Mouse (Mus musculus) heart, embryonic 13.5 days (tissue): ENCODE data around the gene Cdk2ap1. TPM values are rescaled to one million over a fixed set of nuclear protein-coding genes. Genes with fewer than 3 reads are reported as not detected.
"Not testable (repeated sequence)": the region's sequence is repeated elsewhere in the genome, so short reads cannot be mapped to it uniquely, and the experiment has no call there.

Experiments used
- ATAC-seq: fragments of 200-750 bp; cut with Nextera tagmentation; 2 replicates; pipeline ENCODE4 v1.8.0; 2017; ENCODE audit warnings: moderate TSS enrichment; ENCODE audit not compliant: insufficient number of reproducible peaks, low FRiP score, low TSS enrichment; ENCODE audit errors: extremely low read depth
- H3K27ac ChIP-seq: fragments of 300-500 bp; sonication (generic); replicated peaks from 2 replicates; pipeline ENCODE4 v1.5.1; 2015; ENCODE audit warnings: moderate library complexity, mild to moderate bottlenecking, inconsistent platforms
- H3K27me3 ChIP-seq: fragments of 300-500 bp; sonication (generic); replicated peaks from 2 replicates; pipeline ENCODE4 v1.6.1; 2015; ENCODE audit warnings: mild to moderate bottlenecking, inconsistent platforms
- H3K36me3 ChIP-seq: fragments of 300-500 bp; sonication (generic); 2 replicates; pipeline ENCODE4 v1.6.1; 2015; ENCODE audit warnings: mild to moderate bottlenecking, inconsistent platforms
- H3K4me1 ChIP-seq: fragments of 300-500 bp; sonication (generic); 2 replicates; pipeline ENCODE4 v1.6.1; 2015; ENCODE audit warnings: inconsistent platforms
- H3K4me2 ChIP-seq: fragments of 300-500 bp; sonication (generic); 2 replicates; pipeline ENCODE4 v1.6.1; 2015; ENCODE audit warnings: inconsistent platforms, mild to moderate bottlenecking, moderate library complexity
- H3K4me3 ChIP-seq: fragments of 300-500 bp; sonication (generic); 2 replicates; pipeline ENCODE4 v1.5.1; 2015; ENCODE audit warnings: moderate library complexity, mild to moderate bottlenecking, inconsistent platforms
- H3K9ac ChIP-seq: fragments of 300-500 bp; sonication (generic); 2 replicates; pipeline ENCODE4 v1.6.1; 2015; ENCODE audit warnings: inconsistent platforms, mild to moderate bottlenecking, moderate library complexity
- H3K9me3 ChIP-seq: fragments of 300-500 bp; sonication (generic); 2 replicates; pipeline ENCODE4 v1.6.1; 2016; ENCODE audit warnings: inconsistent platforms
- WGBS: fragments of 180-500 bp; shearing (Covaris S2); methylation state at CpG from one replicate; pipeline ENCODE4 v1.1.7; 2015; ENCODE audit warnings: mixed read lengths; 5-methylcytosine and 5-hydroxymethylcytosine counted together
- polyA plus RNA-seq: library from polyadenylated mRNA; unstranded; fragments of >200 nt; fragmentation: Nextera tagmentation; extraction: Ambion mirVana; gene quantifications from 2 replicates; pipeline ENCODE4 v1.2.1, GENCODE M21; 2015

The Cdk2ap1 gene
- polyA plus RNA-seq, 1 experiment from 2014 or later, result 20.5 TPM

DNA sequence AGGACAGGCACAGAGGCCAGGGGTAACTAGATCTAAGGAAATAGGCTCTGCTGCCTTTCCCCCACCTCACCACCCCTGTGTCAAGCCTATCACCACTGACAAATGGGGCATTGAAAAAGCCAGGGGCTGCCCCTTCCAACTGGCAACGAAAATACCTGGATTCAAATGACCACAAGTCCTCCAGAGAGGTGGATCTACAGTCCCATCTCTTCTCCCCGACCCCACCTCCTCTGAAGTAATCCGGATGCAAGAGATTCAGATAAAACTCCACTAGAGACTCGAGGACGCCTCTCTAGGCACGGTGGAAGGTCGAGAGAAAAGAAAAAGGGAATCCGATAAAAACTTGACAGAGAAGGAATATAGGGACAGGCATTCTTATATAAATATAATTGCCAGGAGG is 36.1 kb downstream of the Cdk2ap1 start:
- H3K4me2 ChIP-seq, result peak overlapping the region; percentile 96
- no peak for ATAC-seq
- H3K4me1 ChIP-seq, result peaks cover 21% of the 10 kb centered on the region
- no peaks in the 10 kb centered on the region for H3K9me3 ChIP-seq
- peaks cover 28% of the 10 kb centered on the region for H3K36me3 ChIP-seq
- peak overlapping the region; percentile 93 for H3K27ac ChIP-seq
- H3K9ac ChIP-seq, result peak overlapping the region; percentile 86
- WGBS, result 1% methylated on average over 8 of the region's 8 CpGs
- peak overlapping the region; percentile 78 for H3K4me3 ChIP-seq
- H3K27me3 ChIP-seq, result no peaks in the 10 kb centered on the region

DNA sequence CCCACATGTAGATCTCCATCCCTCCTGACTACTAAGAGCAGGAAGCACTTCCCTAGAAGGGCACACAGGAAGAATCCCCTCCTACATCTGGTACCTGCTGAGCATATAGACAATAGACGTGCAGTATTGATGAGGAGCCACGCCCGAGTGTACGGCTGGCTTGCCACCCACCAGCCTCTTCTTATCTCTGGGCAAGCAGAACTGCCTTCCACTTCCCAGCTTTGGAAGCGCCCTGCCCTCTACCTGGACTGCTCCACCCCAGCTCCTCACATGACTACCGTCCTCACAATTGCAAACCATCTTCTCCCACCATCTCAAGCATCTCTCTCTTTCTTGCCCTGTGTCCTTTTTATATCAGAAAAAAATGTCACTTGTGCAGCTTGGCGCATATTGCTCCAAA is 45.2 kb downstream of the Cdk2ap1 start:
- Histone ChIP-seq H3K4me2 (no peak overlapping the region), H3K4me3 (no peak overlapping the region), H3K4me1 (peaks cover 7% of the 10 kb centered on the region), H3K9ac (no peak overlapping the region), H3K9me3 (peaks cover under 1% of the 10 kb centered on the region; the same call in 1 of the 2 replicates), H3K27ac (no peak overlapping the region), H3K27me3 (no peaks in the 10 kb centered on the region), H3K36me3 (peaks cover 81% of the 10 kb centered on the region)
- WGBS, result 74% methylated on average over 7 of the region's 7 CpGs
- ATAC-seq, result no peak

DNA sequence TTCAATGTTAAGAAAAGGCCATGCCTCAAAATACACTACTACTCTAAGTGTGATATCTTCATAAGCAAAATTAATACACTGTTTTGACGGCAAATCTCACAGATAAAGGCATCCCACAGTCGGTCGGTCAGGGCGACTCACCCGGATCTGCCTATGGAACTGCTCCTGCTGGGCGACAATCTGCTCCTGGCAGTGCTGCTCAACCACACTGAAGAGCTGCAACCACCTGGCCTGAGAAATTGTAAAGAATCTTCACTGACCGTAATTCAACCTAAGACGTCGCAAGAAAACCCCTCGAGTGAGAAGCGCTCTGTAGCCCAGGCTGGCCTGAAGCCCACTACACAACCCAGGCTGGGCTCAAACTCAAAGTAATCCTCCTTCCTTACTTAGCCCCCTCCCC is 46.9 kb downstream of the Cdk2ap1 start:
- Histone ChIP-seq H3K36me3 (peaks cover 82% of the 10 kb centered on the region), H3K27me3 (no peaks in the 10 kb centered on the region)
- ATAC-seq, result no peak

DNA sequence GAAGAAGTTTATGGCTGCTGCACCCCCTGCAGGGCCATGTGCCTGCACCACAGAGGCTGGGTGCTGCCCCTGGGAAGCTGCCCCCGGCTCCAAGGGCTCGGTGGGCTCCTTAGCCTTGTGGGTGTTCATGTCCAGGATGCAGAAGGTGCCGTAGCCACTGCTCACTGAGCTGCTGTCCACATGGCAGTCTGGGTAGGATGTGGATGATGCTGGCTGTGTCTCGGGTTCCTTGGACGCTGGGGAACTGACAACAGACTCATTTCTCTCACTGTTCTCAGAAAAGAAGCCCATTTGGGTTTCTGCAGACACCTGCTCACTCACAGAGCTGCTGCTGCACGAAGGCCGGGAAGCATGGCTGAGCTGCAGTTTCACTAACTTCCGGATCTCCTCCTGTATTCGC is 47.4 kb downstream of the Cdk2ap1 start:
- 88% methylated on average over 9 of the region's 9 CpGs for WGBS
- ATAC-seq, result no peak
- H3K9ac ChIP-seq, result no peak overlapping the region
- H3K27ac ChIP-seq, result no peak overlapping the region
- peaks cover 6% of the 10 kb centered on the region; the same call in 1 of the 2 replicates for H3K9me3 ChIP-seq
- no peak overlapping the region for H3K4me2 ChIP-seq
- H3K4me3 ChIP-seq, result no peak overlapping the region
- no peaks in the 10 kb centered on the region for H3K27me3 ChIP-seq
- H3K36me3 ChIP-seq, result peaks cover 82% of the 10 kb centered on the region
- peaks cover 7% of the 10 kb centered on the region for H3K4me1 ChIP-seq

More for the DNA sequence above, 46.9 kb downstream of the Cdk2ap1 start:
- Histone ChIP-seq H3K9ac (no peak overlapping the region), H3K27ac (no peak overlapping the region), H3K4me3 (no peak overlapping the region), H3K4me1 (peaks cover 7% of the 10 kb centered on the region), H3K4me2 (no peak overlapping the region), H3K9me3 (peaks cover 6% of the 10 kb centered on the region; the same call in 1 of the 2 replicates)
- WGBS, result 91% methylated on average over 11 of the region's 11 CpGs

DNA sequence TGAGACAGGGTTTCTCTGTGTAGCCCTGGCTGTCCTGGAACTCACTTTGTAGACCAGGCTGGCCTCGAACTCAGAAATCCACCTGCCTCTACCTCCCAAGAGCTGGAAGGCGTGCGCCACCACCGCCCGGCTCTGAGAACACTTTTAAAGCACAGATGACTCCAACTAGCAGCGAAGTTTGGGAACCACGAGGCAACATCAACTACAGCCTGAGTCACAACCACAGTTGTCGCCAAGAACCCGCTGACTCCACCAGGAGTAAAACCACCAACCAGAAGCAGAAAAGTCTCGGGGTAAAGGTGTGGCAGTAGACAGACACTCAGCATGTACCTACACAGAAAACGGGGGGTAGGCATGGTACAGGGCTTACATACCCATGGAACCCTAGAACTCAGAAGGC is 52.8 kb downstream of the Cdk2ap1 start:
- Histone ChIP-seq H3K36me3 (peaks cover 92% of the 10 kb centered on the region), H3K27ac (no peak overlapping the region), H3K4me1 (peaks cover 12% of the 10 kb centered on the region; the same call in 1 of the 2 replicates), H3K4me3 (no peak overlapping the region), H3K9me3 (peaks cover 6% of the 10 kb centered on the region; the same call in 1 of the 2 replicates), H3K9ac (no peak overlapping the region), H3K27me3 (no peaks in the 10 kb centered on the region), H3K4me2 (no peak overlapping the region)
- no peak for ATAC-seq
- WGBS, result 92% methylated on average over 11 of the region's 11 CpGs

DNA sequence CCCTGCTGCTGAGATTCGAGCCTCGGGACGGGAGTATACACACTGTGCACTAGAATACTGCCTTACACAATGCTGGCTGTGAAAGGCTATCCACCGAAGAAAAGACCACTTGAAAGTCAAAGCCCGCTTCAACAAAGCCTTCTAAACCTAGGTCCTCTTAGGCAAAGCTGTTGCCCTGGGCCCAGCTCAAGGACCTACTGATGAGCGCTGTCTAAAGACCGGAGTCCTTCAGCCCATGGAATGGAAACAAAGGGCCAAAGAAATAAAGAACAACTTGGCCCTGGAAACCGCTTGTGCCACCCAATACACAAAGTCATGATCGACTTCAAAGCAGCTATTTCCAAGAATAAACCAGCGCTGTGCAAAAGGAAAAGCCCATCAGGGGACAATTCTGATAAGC is 53.7 kb downstream of the Cdk2ap1 start:
- peaks cover 86% of the 10 kb centered on the region for H3K36me3 ChIP-seq

DNA sequence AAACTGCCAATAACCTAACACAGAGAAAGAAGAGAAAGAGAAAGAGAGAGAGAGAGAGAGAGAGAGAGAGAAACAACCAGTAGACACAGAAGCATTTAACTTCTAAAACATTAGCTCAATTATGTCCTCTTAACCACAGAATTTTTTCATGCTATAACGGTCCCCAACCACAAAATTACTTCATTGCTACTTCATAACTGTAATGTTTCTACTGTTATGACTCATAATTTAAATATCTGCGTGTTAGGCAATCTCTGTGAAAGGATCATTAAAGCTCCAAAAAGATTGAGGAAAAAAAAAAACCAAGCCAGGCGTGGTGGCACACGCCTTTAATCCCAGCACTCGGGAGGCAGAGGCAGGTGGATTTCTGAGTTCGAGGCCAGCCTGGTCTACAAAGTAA is 60.0 kb downstream of the Cdk2ap1 start:
- not testable (repeated sequence) for H3K27me3 ChIP-seq, H3K4me2 ChIP-seq, H3K4me3 ChIP-seq, H3K27ac ChIP-seq, H3K9ac ChIP-seq, H3K9me3 ChIP-seq, ATAC-seq, H3K4me1 ChIP-seq
- peaks cover 71% of the 10 kb centered on the region for H3K36me3 ChIP-seq
- 87% methylated on average over 6 of the region's 6 CpGs for WGBS

More for the DNA sequence above, 53.7 kb downstream of the Cdk2ap1 start:
- WGBS, result 64% methylated on average over 10 of the region's 10 CpGs
- Histone ChIP-seq H3K9ac (no peak overlapping the region; the same call in 1 of the 2 replicates), H3K4me3 (no peak overlapping the region), H3K4me2 (no peak overlapping the region), H3K27ac (peak overlapping the region; percentile 4; the same call in 1 of the 2 replicates), H3K9me3 (peaks cover 6% of the 10 kb centered on the region; the same call in 1 of the 2 replicates), H3K27me3 (no peaks in the 10 kb centered on the region), H3K4me1 (peaks cover 12% of the 10 kb centered on the region; the same call in 1 of the 2 replicates)
- ATAC-seq, result no peak

DNA sequence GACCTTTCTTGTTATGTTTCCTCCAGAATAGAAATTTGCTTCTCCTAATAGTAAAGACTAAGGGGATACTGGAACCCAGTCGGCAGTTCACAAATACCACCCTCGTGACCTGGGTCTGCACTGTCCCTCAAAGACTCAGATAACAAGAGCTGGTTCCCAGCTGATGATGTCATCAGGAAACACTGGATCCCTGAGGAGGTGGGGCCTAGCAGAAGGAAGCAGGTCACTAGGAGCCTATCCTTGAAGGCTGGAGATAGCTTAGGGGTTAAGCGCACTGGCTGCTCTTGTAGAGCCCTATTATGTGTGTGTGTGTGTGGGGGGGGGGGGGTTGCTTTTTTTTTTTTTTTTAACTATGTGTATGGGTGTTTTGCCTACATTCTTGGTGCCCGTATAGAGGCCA is 62.8 kb downstream of the Cdk2ap1 start:
- H3K36me3 ChIP-seq, result peaks cover 69% of the 10 kb centered on the region
- no peaks in the 10 kb centered on the region for H3K27me3 ChIP-seq
- H3K27ac ChIP-seq, result no peak overlapping the region
- H3K9me3 ChIP-seq, result no peaks in the 10 kb centered on the region
- H3K4me1 ChIP-seq, result peaks cover 7% of the 10 kb centered on the region; the same call in 1 of the 2 replicates
- 40% methylated on average over 4 of the region's 4 CpGs for WGBS
- no peak for ATAC-seq
- no peak overlapping the region for H3K9ac ChIP-seq
- no peak overlapping the region for H3K4me2 ChIP-seq
- H3K4me3 ChIP-seq, result no peak overlapping the region

DNA sequence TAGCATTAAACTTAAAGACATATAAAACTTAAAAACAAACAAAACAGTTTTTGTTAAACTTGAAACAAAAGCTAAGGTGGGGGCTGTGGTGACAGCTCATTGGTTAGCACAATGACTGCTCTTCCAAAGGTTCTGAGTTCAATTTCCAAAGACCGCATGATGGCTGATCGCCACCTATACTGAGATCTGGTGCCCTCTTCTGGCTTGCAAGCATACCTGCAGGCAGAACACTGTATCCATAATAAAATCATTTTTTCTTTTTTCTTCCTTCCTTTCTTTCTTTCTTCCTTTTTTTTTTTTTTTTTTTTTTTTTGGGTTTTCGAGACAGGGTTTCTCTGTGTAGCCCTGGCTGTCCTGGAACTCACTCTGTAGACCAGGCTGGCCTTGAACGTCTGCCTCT is 63.6 kb downstream of the Cdk2ap1 start:
- H3K27ac ChIP-seq, H3K9ac ChIP-seq, H3K4me1 ChIP-seq, H3K4me3 ChIP-seq, H3K4me2 ChIP-seq, H3K27me3 ChIP-seq, H3K9me3 ChIP-seq, ATAC-seq: not testable (repeated sequence)
- WGBS, result 56% methylated on average over 4 of the region's 4 CpGs
- peaks cover 72% of the 10 kb centered on the region for H3K36me3 ChIP-seq

DNA sequence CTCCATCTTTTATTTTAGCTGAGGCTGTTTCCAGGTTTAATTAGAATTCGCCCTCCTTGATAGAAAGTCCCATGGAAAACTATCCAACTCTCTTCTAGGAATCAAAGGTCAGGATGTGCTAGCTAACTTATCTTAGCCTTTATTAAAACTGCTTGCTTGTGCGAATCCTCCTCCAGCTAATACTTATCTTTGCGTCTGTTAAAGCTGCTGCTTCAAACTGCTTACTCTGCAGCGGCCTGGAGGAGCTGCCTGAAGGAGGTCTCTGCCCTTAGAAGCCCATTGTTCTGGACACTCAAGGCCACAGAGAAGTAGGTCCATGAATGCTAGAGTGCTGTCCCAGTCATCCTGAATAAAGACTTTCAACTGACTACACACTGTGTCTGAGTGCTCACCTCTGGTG is 66.4 kb downstream of the Cdk2ap1 start:
- Histone ChIP-seq H3K36me3 (peaks cover 79% of the 10 kb centered on the region), H3K4me2 (no peak overlapping the region), H3K9me3 (no peaks in the 10 kb centered on the region), H3K27ac (no peak overlapping the region), H3K4me3 (no peak overlapping the region), H3K27me3 (no peaks in the 10 kb centered on the region), H3K9ac (no peak overlapping the region), H3K4me1 (peaks cover 7% of the 10 kb centered on the region; the same call in 1 of the 2 replicates)
- WGBS, result 78% methylated on average over 4 of the region's 4 CpGs
- ATAC-seq, result no peak
